Mouse (Mus musculus) forebrain, embryonic 11.5 days (tissue): Measurements from ENCODE around the gene Olfr1167. TPM values are rescaled to one million over a fixed set of nuclear protein-coding genes. Genes with fewer than 3 reads are reported as not detected.
"Not testable (repeated sequence)": the region's sequence is repeated elsewhere in the genome, so short reads cannot be mapped to it uniquely, and the experiment has no call there.

ENCODE experiments used
- ATAC-seq: fragments of 200-750 bp; cut with Nextera tagmentation; replicated peaks from 2 replicates; pipeline ENCODE4 v1.8.0; 2017; ENCODE audit warnings: moderate TSS enrichment; ENCODE audit not compliant: low FRiP score
- DNase-seq: peaks from one replicate; pipeline ENCODE4 v3.0.0-alpha.2; 2017; ENCODE audit warnings: low spot score
- H3K27ac ChIP-seq: fragments of 300-500 bp; sonication (generic); 2 replicates; pipeline ENCODE4 v1.5.1; 2014; ENCODE audit warnings: low read depth, low read length
- H3K27me3 ChIP-seq: fragments of 300-500 bp; sonication (generic); 2 replicates; pipeline ENCODE4 v1.6.1; 2014; ENCODE audit warnings: mild to moderate bottlenecking, low read length, mixed read lengths; ENCODE audit not compliant: control insufficient read depth, insufficient read depth
- H3K36me3 ChIP-seq: fragments of 300-500 bp; sonication (generic); 2 replicates; pipeline ENCODE4 v1.6.1; 2014; ENCODE audit warnings: mild to moderate bottlenecking, low read length, moderate library complexity, mixed read lengths; ENCODE audit not compliant: control insufficient read depth, insufficient read depth
- H3K4me1 ChIP-seq: fragments of 300-500 bp; sonication (generic); replicated peaks from 2 replicates; pipeline ENCODE4 v1.6.1; 2014; ENCODE audit warnings: low read length, mixed read lengths; ENCODE audit not compliant: control insufficient read depth, insufficient read depth
- H3K4me2 ChIP-seq: fragments of 300-500 bp; sonication (generic); 2 replicates; pipeline ENCODE4 v1.6.1; 2014; ENCODE audit warnings: low read depth, mild to moderate bottlenecking, low read length, moderate library complexity, mixed read lengths; ENCODE audit not compliant: severe bottlenecking
- H3K4me3 ChIP-seq: fragments of 300-500 bp; sonication (generic); 2 replicates; pipeline ENCODE4 v1.5.1; 2014; ENCODE audit warnings: low read depth, low read length
- H3K9ac ChIP-seq: fragments of 300-500 bp; sonication (generic); 2 replicates; pipeline ENCODE4 v1.6.1; 2014; ENCODE audit warnings: low read length
- H3K9me3 ChIP-seq: fragments of 300-500 bp; sonication (generic); 2 replicates; pipeline ENCODE4 v1.6.1; 2016; ENCODE audit warnings: low read length, mixed read lengths; ENCODE audit not compliant: control insufficient read depth
- WGBS: fragments of 180-500 bp; shearing (Covaris S2); extraction: QIAGEN DNeasy Blood & Tissue Kit; methylation state at CpG from one replicate; pipeline ENCODE4 v1.1.7; 2014; 5-methylcytosine and 5-hydroxymethylcytosine counted together
- polyA plus RNA-seq: library from polyadenylated mRNA; unstranded; fragments of >200 nt; fragmentation: Nextera tagmentation; extraction: Ambion mirVana; gene quantifications from 2 replicates; pipeline ENCODE4 v1.2.1, GENCODE M21; 2014

Olfr1167 gene
- polyA plus RNA-seq = not detected in 2 replicates

- not testable (repeated sequence) for H3K4me2 ChIP-seq, H3K36me3 ChIP-seq, H3K4me1 ChIP-seq, H3K9ac ChIP-seq, H3K9me3 ChIP-seq, H3K27me3 ChIP-seq, H3K27ac ChIP-seq, ATAC-seq, DNase-seq, H3K4me3 ChIP-seq
- 98% methylated on average over 1 of the region's 1 CpGs for WGBS
Measured at GRCm38 (mm10) chr2:88155093-88155492, at the start of gene Olfr1167. Gene Olfr1167, minus strand, starts transcription at chr2:88155193.

GRCm38 (mm10) chr2:88181580-88181979, 26.6 kb upstream of the Olfr1167 start, which contains the start of gene Olfr1168:
Gene Olfr1168, plus strand, starts transcription at chr2:88181880.
- DNase-seq = no peak
- Histone ChIP-seq H3K4me3 (no peak within 1 kb of the TSS), H3K27ac (no peak within 1 kb of the TSS), H3K9me3 (no peaks in the 10 kb centered on the region), H3K9ac (no peak within 1 kb of the TSS), H3K4me1 (no peaks in the 10 kb centered on the region), H3K27me3 (no peaks in the 10 kb centered on the region), H3K36me3 (no peaks in the 10 kb centered on the region), H3K4me2 (no peak within 1 kb of the TSS)
- no peak for ATAC-seq
- WGBS = 93% methylated on average over 2 of the region's 2 CpGs

- Histone ChIP-seq H3K4me1 (no peaks in the 10 kb centered on the region), H3K9ac (no peak within 1 kb of the TSS), H3K36me3 (no peaks in the 10 kb centered on the region), H3K4me3 (no peak within 1 kb of the TSS), H3K27ac (no peak within 1 kb of the TSS), H3K4me2 (no peak within 1 kb of the TSS), H3K9me3 (no peaks in the 10 kb centered on the region), H3K27me3 (no peaks in the 10 kb centered on the region)
- ATAC-seq (no peak), DNase-seq (no peak)
- WGBS = 91% methylated on average over 1 of the region's 1 CpGs
Measured at GRCm38 (mm10) chr2:88128172-88128571, 26.8 kb downstream of the Olfr1167 start, which contains the start of gene Olfr1166. Gene Olfr1166, minus strand, starts transcription at chr2:88128272.

Other genes starting within 250 kb of the Olfr1167 start
- not detected in 2 replicates for gene Olfr1155, start 210.1 kb downstream of the Olfr1167 start, polyA plus RNA-seq
- gene Olfr1156, start 202.1 kb downstream of the Olfr1167 start, polyA plus RNA-seq = not detected in 2 replicates
- not detected in 2 replicates for gene Olfr1157, start 186.9 kb downstream of the Olfr1167 start, polyA plus RNA-seq
- not detected in 2 replicates for gene Olfr74, start 180.5 kb downstream of the Olfr1167 start, polyA plus RNA-seq
- gene Olfr1158, start 165.1 kb downstream of the Olfr1167 start, polyA plus RNA-seq = not detected in 2 replicates
- gene Olfr1160, start 146.9 kb downstream of the Olfr1167 start, polyA plus RNA-seq = not detected in 2 replicates
- not detected in 2 replicates for gene Olfr1161, start 132.4 kb downstream of the Olfr1167 start, polyA plus RNA-seq
- gene Olfr73, start 117.5 kb downstream of the Olfr1167 start, polyA plus RNA-seq = not detected in 2 replicates
- gene Olfr1162, start 104.1 kb downstream of the Olfr1167 start, polyA plus RNA-seq = not detected in 2 replicates
- not detected in 2 replicates for gene Olfr1163, start 83.4 kb downstream of the Olfr1167 start, polyA plus RNA-seq
- gene Olfr1164, start 61.2 kb downstream of the Olfr1167 start, polyA plus RNA-seq = not detected in 2 replicates
- gene Olfr1166, start 26.9 kb downstream of the Olfr1167 start, polyA plus RNA-seq = not detected in 2 replicates
- gene Olfr1168, start 26.7 kb upstream of the Olfr1167 start, polyA plus RNA-seq = not detected in 2 replicates
- gene Olfr1170, start 73.1 kb upstream of the Olfr1167 start, polyA plus RNA-seq = not detected in 2 replicates
- not detected in 2 replicates for gene Olfr1173, start 124.7 kb upstream of the Olfr1167 start, polyA plus RNA-seq
- not detected in 2 replicates for gene Olfr1174-ps, start 159.9 kb upstream of the Olfr1167 start, polyA plus RNA-seq
- gene Olfr1175-ps, start 172.0 kb upstream of the Olfr1167 start, polyA plus RNA-seq = not detected in 2 replicates
- not detected in 2 replicates for gene Olfr1176, start 181.5 kb upstream of the Olfr1167 start, polyA plus RNA-seq
- not detected in 2 replicates for gene Olfr1177-ps, start 191.3 kb upstream of the Olfr1167 start, polyA plus RNA-seq
- not detected in 2 replicates for gene Olfr1178, start 231.9 kb upstream of the Olfr1167 start, polyA plus RNA-seq